Mouse (Mus musculus) kidney, adult 2 months (tissue): ENCODE measurements around the gene Rem1.

Source experiments
- CTCF ChIP-seq: fragments of 200-500 bp; conservative IDR thresholded peaks from 2 replicates; pipeline ENCODE4 v1.5.1; 2011; ENCODE audit warnings: low read depth, mild to moderate bottlenecking, control low read depth, low read length, moderate library complexity, mixed read lengths; ENCODE audit not compliant: insufficient read depth, insufficient read length
- POLR2A ChIP-seq: fragments of 200-500 bp; IDR thresholded peaks from one replicate; pipeline ENCODE4 v1.6.1; 2011; ENCODE audit warnings: low read depth, low read length, control low read depth

- no peak for TF ChIP-seq POLR2A
- no peak for TF ChIP-seq CTCF
Observed at GRCm38 (mm10) chr2:152626774-152627591, at the start of gene Rem1.
